Mouse (Mus musculus): ENCODE data around the gene Adamts18.

- TF ChIP-seq MAX (IDR thresholded peaks at IDR 0.05) (no peak), CTCF (IDR thresholded peaks at IDR 0.05; ENCODE audit: control insufficient read depth, insufficient read depth, insufficient read length) (no peak), CEBPB (IDR thresholded peaks at IDR 0.05; ENCODE audit: low read depth) (no peak), USF1 (IDR thresholded peaks at IDR 0.05; ENCODE audit: low read depth) (no peak), MYOG (IDR thresholded peaks at IDR 0.05; ENCODE audit: control insufficient read depth, extremely low read depth, insufficient read length) (no peak)
These were observed 30.0 kb upstream of the Adamts18 start for GRCm38 (mm10) chr8:113878411-113879006.
